10 mouse cellular contexts compared by ENCODE assay signal in the genomic region with DNA sequence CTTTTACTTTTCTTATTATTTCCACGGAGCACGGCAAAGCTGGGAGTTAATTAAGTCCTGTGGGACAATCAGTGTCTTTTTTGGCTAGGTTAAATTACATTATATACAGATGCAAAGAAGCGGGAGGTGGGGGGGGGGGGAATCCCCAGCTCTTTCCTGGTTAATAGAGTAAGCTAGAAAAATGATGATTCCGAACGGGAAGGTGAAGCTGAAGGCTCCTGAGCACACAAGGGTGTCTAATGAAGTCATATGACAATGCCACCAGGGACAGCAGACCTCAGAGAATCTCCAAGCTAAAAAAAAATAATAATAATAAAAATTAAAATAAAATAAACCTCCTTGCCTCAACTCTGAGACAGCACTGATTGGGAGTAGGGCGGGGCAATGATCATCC.
DNase-seq lines count a peak whose midpoint lies in the region; ATAC-seq and TF ChIP-seq lines count a peak whose summit lies in the region.
"Had no signal": no experiment of that assay in that cellular context is flagged by ENCODE, and none has a peak within 500 bp of the region (broad histone marks: within the 10 kb centered on the region; RNA-seq: fewer than 3 reads in every experiment).

No protein-coding gene starts in this region.

- H3K27ac ChIP-seq in heart, embryonic 11.5 days (ENCODE audit: low read depth, low read length) = no peak overlapping the region
- H3K27ac ChIP-seq in ES-E14 (ENCODE audit: insufficient read depth, low read depth, low read length, poor library complexity, severe bottlenecking) = no peak overlapping the region
- H3K27ac ChIP-seq in hindbrain, embryonic 14.5 days = peak overlapping the region; percentile 86
- H3K27ac ChIP-seq in midbrain, embryonic 11.5 days (ENCODE audit: low read depth, low read length) = no peak overlapping the region

- peak overlapping the region; percentile 37 for H3K4me3 ChIP-seq in heart, embryonic 11.5 days (ENCODE audit: low read depth, low read length)
- H3K4me3 ChIP-seq in ES-E14 (ENCODE audit: insufficient read depth in 1 of 2, low read depth in 1 of 2, low read length in 2 of 2, poor library complexity in 1 of 2, severe bottlenecking in 1 of 2) = peak overlapping the region; percentile 35 to 49; a peak in 3 of 4 replicates
- peak overlapping the region; percentile 41 for H3K4me3 ChIP-seq in hindbrain, embryonic 14.5 days (replicated peaks; ENCODE audit: low read length)
- H3K4me3 ChIP-seq in midbrain, embryonic 11.5 days (ENCODE audit: low read depth, low read length) = peak overlapping the region; percentile 43

- H3K27me3 ChIP-seq in heart, embryonic 11.5 days (ENCODE audit: control insufficient read depth, insufficient read depth, low read length) = peaks cover 4% of the 10 kb centered on the region; the same call in 1 of the 2 replicates
- no peaks in the 10 kb centered on the region for H3K27me3 ChIP-seq in hindbrain, embryonic 14.5 days (ENCODE audit: control insufficient read depth, insufficient read depth, low read length)
- no peaks in the 10 kb centered on the region for H3K27me3 ChIP-seq in midbrain, embryonic 11.5 days (ENCODE audit: control insufficient read depth, insufficient read depth, low read length)

- in situ Hi-C loops in ES-E14 (cut with MboI; ENCODE audit: low sequenced_read_pairs in 2 of 2, unreplicated experiment in 2 of 2) = no loop called here

- H3K9me3 ChIP-seq in heart, embryonic 11.5 days (replicated peaks; ENCODE audit: control insufficient read depth, low read length) = no peaks in the 10 kb centered on the region
- no peaks in the 10 kb centered on the region for H3K9me3 ChIP-seq in ES-E14 (ENCODE audit: control insufficient read depth, insufficient read depth, low read depth, low read length)
- no peaks in the 10 kb centered on the region for H3K9me3 ChIP-seq in hindbrain, embryonic 14.5 days (ENCODE audit: control insufficient read depth, low read length)
- H3K9me3 ChIP-seq in midbrain, embryonic 11.5 days (ENCODE audit: control insufficient read depth, low read length) = no peaks in the 10 kb centered on the region

- no peak for DNase-seq in heart, adult 8-10 months (ENCODE audit: low spot score)
- DNase-seq in ES-E14 (ENCODE audit: low read depth, low spot score) = no peak
- DNase-seq in hindbrain, embryonic 14.5 days (ENCODE audit: low spot score) = peak; percentile 48
- DNase-seq in midbrain, embryonic 11.5 days (ENCODE audit: low spot score, missing footprints) = no peak
- DNase-seq in ovary, postnatal 10 days (ENCODE audit: low spot score) = no peak
- DNase-seq in frontal cortex, adult 2 months (ENCODE audit: extremely low spot score in 1 of 2, low spot score in 1 of 2) = no peak
- DNase-seq: lung, postnatal 10 days; right cerebral cortex, postnatal 25 days had no signal

- H3K4me1 ChIP-seq in heart, embryonic 11.5 days (ENCODE audit: control insufficient read depth, insufficient read depth, low read length) = no peaks in the 10 kb centered on the region
- H3K4me1 ChIP-seq in ES-E14 (ENCODE audit: control insufficient read depth in 2 of 2, insufficient read depth in 2 of 2, low read length in 2 of 2, poor library complexity in 1 of 2) = no peaks in the 10 kb centered on the region
- 0 out of 2 replicates have a peak, but pooled peaks cover 6% of the 10 kb centered on the region for H3K4me1 ChIP-seq in hindbrain, embryonic 14.5 days (replicated peaks; ENCODE audit: control insufficient read depth, insufficient read depth, low read length)
- H3K4me1 ChIP-seq in midbrain, embryonic 11.5 days (ENCODE audit: control insufficient read depth, insufficient read depth, low read length) = peaks cover 3% of the 10 kb centered on the region; the same call in 1 of the 2 replicates

- peak overlapping the region; percentile 68 for H3K4me2 ChIP-seq in heart, embryonic 11.5 days
- H3K4me2 ChIP-seq in hindbrain, embryonic 14.5 days (replicated peaks) = peak overlapping the region; percentile 61
- peak overlapping the region; percentile 82 for H3K4me2 ChIP-seq in midbrain, embryonic 11.5 days

- H3K36me3 ChIP-seq in heart, embryonic 11.5 days (ENCODE audit: control insufficient read depth, insufficient read depth, low read length) = no peaks in the 10 kb centered on the region
- no peaks in the 10 kb centered on the region for H3K36me3 ChIP-seq in ES-E14 (ENCODE audit: control insufficient read depth, insufficient read depth, low read length, poor library complexity, severe bottlenecking)
- H3K36me3 ChIP-seq in hindbrain, embryonic 14.5 days (replicated peaks; ENCODE audit: control insufficient read depth, insufficient read depth) = no peaks in the 10 kb centered on the region
- H3K36me3 ChIP-seq in midbrain, embryonic 11.5 days (ENCODE audit: control insufficient read depth, insufficient read depth, low read length) = no peaks in the 10 kb centered on the region

- H3K9ac ChIP-seq in heart, embryonic 11.5 days (ENCODE audit: low read depth, low read length) = no peak overlapping the region
- H3K9ac ChIP-seq in ES-E14 (ENCODE audit: insufficient read depth, low read depth, low read length, poor library complexity, severe bottlenecking) = no peak overlapping the region
- peak overlapping the region; percentile 61 for H3K9ac ChIP-seq in hindbrain, embryonic 14.5 days
- H3K9ac ChIP-seq in midbrain, embryonic 11.5 days (ENCODE audit: low read length) = peak overlapping the region; percentile 61

- WGBS in heart, embryonic 11.5 days (ENCODE audit: insufficient replicate concordance) = 42% methylated on average over 6 of the region's 6 CpGs
- 20% methylated on average over 6 of the region's 6 CpGs for WGBS in hindbrain, embryonic 14.5 days
- WGBS in midbrain, embryonic 11.5 days = 28% methylated on average over 6 of the region's 6 CpGs

- no peak for ATAC-seq in heart, embryonic 11.5 days (replicated peaks; ENCODE audit: insufficient number of reproducible peaks, low FRiP score, low TSS enrichment)
- peak; percentile 72 for ATAC-seq in hindbrain, embryonic 14.5 days (ENCODE audit: low FRiP score)
- ATAC-seq in midbrain, embryonic 11.5 days (ENCODE audit: low FRiP score) = peak; percentile 53
- ATAC-seq in activated CD4-positive, CD25-positive, alpha-beta regulatory T cell, adult 4 months = no peak

TF ChIP-seq in ES-E14, 5 proteins besides CTCF, POLR2A, EP300 and RAD21:
- no peak for TF ChIP-seq MAFK (IDR thresholded peaks at IDR 0.05; ENCODE audit: insufficient read depth, low read depth, low read length)
- TF ChIP-seq HCFC1 (IDR thresholded peaks at IDR 0.05; ENCODE audit: borderline replicate concordance, insufficient read depth, low read length) = no peak
- TF ChIP-seq ZC3H11A (IDR thresholded peaks at IDR 0.05; ENCODE audit: borderline replicate concordance, low read depth, low read length) = no peak
- no peak for TF ChIP-seq CHD2 (IDR thresholded peaks at IDR 0.05; ENCODE audit: low read depth, low read length)
- no peak for TF ChIP-seq ZNF384 (IDR thresholded peaks at IDR 0.05; ENCODE audit: low read depth, low read length)

Comparison
In these comparisons a context has a peak if more than half of its experiments do, and no peak if none do; other contexts are left out.
1. ATAC-seq: peak in hindbrain, embryonic 14.5 days (single experiment) and midbrain, embryonic 11.5 days (single experiment); none in heart, embryonic 11.5 days (single experiment) and activated CD4-positive, CD25-positive, alpha-beta regulatory T cell, adult 4 months (single experiment).
2. H3K9ac ChIP-seq: peak in hindbrain, embryonic 14.5 days (single experiment) and midbrain, embryonic 11.5 days (single experiment); none in heart, embryonic 11.5 days (single experiment) and ES-E14 (single experiment).
3. Peak in every context shown above with its lines, with median percentiles within 50 percentile points of each other: H3K4me2 ChIP-seq and H3K4me3 ChIP-seq.